Mouse (Mus musculus): ENCODE measurements around the gene Sox11. TPM values are rescaled to one million over a fixed set of nuclear protein-coding genes. Genes with fewer than 3 reads are reported as not detected.

Sox11 gene
- polyA plus RNA-seq (2015; fragmentation: Nextera tagmentation; extraction: Ambion mirVana): 67.4 and 75.0 TPM in 2 replicates

GRCm38 (mm10) chr12:27341871-27342690, at the start of gene Sox11:
Gene Sox11, minus strand, starts transcription at chr12:27342574.
- H3K4me3 ChIP-seq (replicated peaks): peak within 1 kb of the TSS; percentile 82
- under 1% methylated on average over 82 of the region's 95 CpGs for WGBS
- ATAC-seq (ENCODE audit: insufficient number of reproducible peaks, low FRiP score, low TSS enrichment, low read depth): peak; percentile 41
- no peaks in the 10 kb centered on the region for H3K27me3 ChIP-seq
- peak within 1 kb of the TSS; percentile 78 for H3K4me2 ChIP-seq (replicated peaks)
- no peaks in the 10 kb centered on the region for H3K9me3 ChIP-seq (replicated peaks)
- H3K27ac ChIP-seq (replicated peaks): peak within 1 kb of the TSS; percentile 97
- H3K36me3 ChIP-seq: no peaks in the 10 kb centered on the region
- H3K4me1 ChIP-seq: 0 out of 2 replicates have a peak, but pooled peaks cover 8% of the 10 kb centered on the region
- peak within 1 kb of the TSS; percentile 72 for H3K9ac ChIP-seq

DNA sequence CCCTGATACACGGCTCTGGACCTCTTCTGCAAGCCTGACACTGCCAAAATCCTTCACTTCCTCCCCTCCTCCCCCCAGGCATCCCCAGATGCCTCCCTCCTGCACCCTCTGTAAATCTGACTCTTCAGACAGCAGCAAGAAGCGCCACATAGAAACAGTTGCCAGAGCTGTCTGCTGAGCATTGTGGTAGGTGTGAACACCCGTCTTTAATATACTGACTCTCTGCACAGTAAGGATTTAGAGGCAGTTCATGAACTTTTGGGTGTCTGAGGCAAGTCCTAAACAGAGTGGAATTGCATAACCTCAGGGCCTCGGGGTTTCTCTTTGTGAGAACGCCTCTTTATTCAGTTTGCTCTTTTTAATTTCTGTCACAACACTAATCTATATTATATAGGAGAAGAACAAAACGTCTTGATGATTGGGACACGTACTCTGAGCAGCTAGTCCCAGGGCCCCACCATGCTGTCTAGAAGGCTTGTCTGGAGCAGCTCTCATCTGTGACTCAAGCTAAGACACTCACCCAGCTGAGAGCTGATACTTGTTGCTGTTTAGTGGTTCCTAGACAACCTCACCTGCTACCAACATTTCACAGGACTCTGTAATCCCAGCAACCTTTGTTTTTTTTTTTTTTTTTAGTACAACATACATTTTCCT, 49.4 kb upstream of the Sox11 start:
- peaks cover 11% of the 10 kb centered on the region for H3K4me1 ChIP-seq
- no peaks in the 10 kb centered on the region for H3K27me3 ChIP-seq
- H3K4me3 ChIP-seq (replicated peaks): no peak overlapping the region
- WGBS: 25% methylated on average over 7 of the region's 7 CpGs
- H3K4me2 ChIP-seq (replicated peaks): no peak overlapping the region
- no peak overlapping the region for H3K9ac ChIP-seq
- H3K36me3 ChIP-seq: no peaks in the 10 kb centered on the region
- H3K27ac ChIP-seq (replicated peaks): no peak overlapping the region
- no peaks in the 10 kb centered on the region for H3K9me3 ChIP-seq (replicated peaks)
- ATAC-seq (ENCODE audit: insufficient number of reproducible peaks, low FRiP score, low TSS enrichment, low read depth): peak; percentile 63; the same call in 1 of the 2 replicates

DNA sequence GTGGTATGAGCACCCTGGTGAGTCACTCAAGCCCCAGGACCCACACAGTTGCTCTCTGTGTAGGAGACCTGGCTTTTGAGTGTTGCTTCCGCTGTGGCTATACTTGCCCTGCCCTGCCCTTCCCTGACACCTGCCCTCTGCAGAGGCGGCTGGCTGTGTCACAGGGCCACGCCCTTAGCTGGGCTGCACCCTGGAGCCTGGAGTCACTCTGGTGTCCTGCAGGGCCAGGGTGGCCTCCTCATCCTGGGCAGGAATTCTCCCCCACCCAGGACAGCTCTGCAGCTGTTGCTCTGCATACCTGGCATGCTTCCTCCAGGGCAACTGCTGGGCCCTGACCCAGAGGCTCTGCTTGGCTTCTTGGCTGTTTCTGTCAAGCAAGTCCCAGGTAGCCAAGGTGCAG, 48.1 kb upstream of the Sox11 start:
- Histone ChIP-seq H3K27me3 (no peaks in the 10 kb centered on the region), H3K4me1 (peaks cover 11% of the 10 kb centered on the region), H3K9ac (no peak overlapping the region), H3K27ac (replicated peaks) (no peak overlapping the region), H3K4me2 (replicated peaks) (no peak overlapping the region), H3K4me3 (replicated peaks) (no peak overlapping the region), H3K36me3 (no peaks in the 10 kb centered on the region), H3K9me3 (replicated peaks) (no peaks in the 10 kb centered on the region)
- ATAC-seq (ENCODE audit: insufficient number of reproducible peaks, low FRiP score, low TSS enrichment, low read depth): peak; percentile 63
- WGBS: 53% methylated on average over 3 of the region's 3 CpGs

GRCm38 (mm10) chr12:27389429-27389828, 47.1 kb upstream of the Sox11 start:
- no peak for ATAC-seq (ENCODE audit: insufficient number of reproducible peaks, low FRiP score, low TSS enrichment, low read depth)
- no peak overlapping the region for H3K27ac ChIP-seq (replicated peaks)
- H3K36me3 ChIP-seq: no peaks in the 10 kb centered on the region

DNA sequence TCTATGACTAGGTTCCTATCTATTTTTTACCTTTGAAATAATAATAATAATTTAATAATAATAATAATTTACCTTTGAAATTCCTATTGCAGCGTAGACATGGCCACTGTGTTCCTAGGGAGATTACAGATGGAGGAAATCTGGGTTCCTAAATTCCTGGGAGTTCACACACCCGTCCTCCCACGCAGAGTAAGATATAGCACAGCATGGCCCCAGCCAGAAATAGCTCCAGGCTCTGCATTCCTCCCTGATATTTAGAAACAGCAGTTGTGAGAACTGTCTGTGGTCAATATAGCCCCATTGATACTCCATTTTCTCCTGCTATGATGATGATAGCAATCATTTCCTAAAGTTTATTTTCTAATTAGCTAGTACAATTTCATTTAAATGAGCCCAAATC, 30.1 kb upstream of the Sox11 start:
- H3K9me3 ChIP-seq (replicated peaks): no peaks in the 10 kb centered on the region
- WGBS: 49% methylated on average over 3 of the region's 3 CpGs

More at GRCm38 (mm10) chr12:27389429-27389828, 47.1 kb upstream of the Sox11 start:
- Histone ChIP-seq H3K9me3 (replicated peaks) (no peaks in the 10 kb centered on the region), H3K4me3 (replicated peaks) (no peak overlapping the region), H3K4me2 (replicated peaks) (no peak overlapping the region), H3K4me1 (peaks cover 11% of the 10 kb centered on the region), H3K27me3 (no peaks in the 10 kb centered on the region), H3K9ac (no peak overlapping the region)

DNA sequence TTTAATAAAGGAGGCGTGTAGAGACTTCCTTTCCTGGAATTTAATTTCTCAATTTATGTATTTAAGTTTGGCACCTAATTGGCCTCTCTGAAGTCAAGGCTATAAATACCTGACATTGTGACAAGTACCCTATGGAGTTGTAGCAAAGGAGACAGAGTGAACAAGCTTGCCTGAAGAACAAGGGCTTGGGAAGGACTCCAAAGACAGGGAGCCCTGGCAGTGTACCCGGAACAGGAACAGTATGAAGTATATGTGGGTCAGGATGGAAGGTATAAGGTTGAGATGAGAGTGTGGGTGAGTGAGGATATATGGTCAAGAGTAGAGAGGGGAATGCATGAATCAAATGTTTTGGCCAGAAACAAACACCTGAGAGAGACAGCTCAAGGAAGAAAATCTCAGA, 28.4 kb upstream of the Sox11 start:
- no peak overlapping the region for H3K9ac ChIP-seq
- no peak overlapping the region for H3K4me3 ChIP-seq (replicated peaks)
- no peaks in the 10 kb centered on the region for H3K27me3 ChIP-seq
- no peak overlapping the region for H3K4me2 ChIP-seq (replicated peaks)
- no peak overlapping the region for H3K27ac ChIP-seq (replicated peaks)
- no peak for ATAC-seq (ENCODE audit: insufficient number of reproducible peaks, low FRiP score, low TSS enrichment, low read depth)
- H3K36me3 ChIP-seq: no peaks in the 10 kb centered on the region
- no peaks in the 10 kb centered on the region for H3K9me3 ChIP-seq (replicated peaks)
- H3K4me1 ChIP-seq: no peaks in the 10 kb centered on the region
- WGBS: 65% methylated on average over 2 of the region's 2 CpGs

More for the DNA sequence above, 30.1 kb upstream of the Sox11 start:
- Histone ChIP-seq H3K4me1 (no peaks in the 10 kb centered on the region), H3K27me3 (no peaks in the 10 kb centered on the region), H3K27ac (replicated peaks) (no peak overlapping the region), H3K4me3 (replicated peaks) (no peak overlapping the region), H3K4me2 (replicated peaks) (no peak overlapping the region), H3K36me3 (no peaks in the 10 kb centered on the region), H3K9ac (no peak overlapping the region)
- no peak for ATAC-seq (ENCODE audit: insufficient number of reproducible peaks, low FRiP score, low TSS enrichment, low read depth)

DNA sequence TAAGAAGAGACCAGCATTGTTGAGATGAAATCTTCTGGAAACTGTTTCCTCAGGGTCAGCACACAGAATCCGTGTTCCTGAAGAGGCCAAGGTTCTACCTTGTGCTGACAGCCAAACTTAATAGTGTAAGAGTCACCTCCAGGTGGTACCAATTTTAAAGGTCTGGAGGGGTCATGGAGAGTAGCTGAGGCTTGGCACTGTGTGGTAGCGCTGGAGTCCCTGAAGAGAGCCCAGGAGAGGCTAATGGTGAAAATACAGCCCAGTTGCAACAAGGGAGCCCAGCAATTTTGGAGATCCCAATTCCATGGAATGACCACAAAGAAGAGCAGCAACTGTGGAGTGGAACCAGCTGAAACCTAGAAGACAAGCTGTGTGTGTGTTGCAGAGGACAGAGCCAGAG, 25.1 kb upstream of the Sox11 start:
- no peaks in the 10 kb centered on the region for H3K4me1 ChIP-seq
- 43% methylated on average over 2 of the region's 2 CpGs for WGBS
- H3K4me2 ChIP-seq (replicated peaks): no peak overlapping the region
- H3K27me3 ChIP-seq: no peaks in the 10 kb centered on the region
- H3K9me3 ChIP-seq (replicated peaks): no peaks in the 10 kb centered on the region
- no peak for ATAC-seq (ENCODE audit: insufficient number of reproducible peaks, low FRiP score, low TSS enrichment, low read depth)
- H3K27ac ChIP-seq (replicated peaks): no peak overlapping the region
- H3K4me3 ChIP-seq (replicated peaks): no peak overlapping the region
- no peak overlapping the region for H3K9ac ChIP-seq
- H3K36me3 ChIP-seq: no peaks in the 10 kb centered on the region

DNA sequence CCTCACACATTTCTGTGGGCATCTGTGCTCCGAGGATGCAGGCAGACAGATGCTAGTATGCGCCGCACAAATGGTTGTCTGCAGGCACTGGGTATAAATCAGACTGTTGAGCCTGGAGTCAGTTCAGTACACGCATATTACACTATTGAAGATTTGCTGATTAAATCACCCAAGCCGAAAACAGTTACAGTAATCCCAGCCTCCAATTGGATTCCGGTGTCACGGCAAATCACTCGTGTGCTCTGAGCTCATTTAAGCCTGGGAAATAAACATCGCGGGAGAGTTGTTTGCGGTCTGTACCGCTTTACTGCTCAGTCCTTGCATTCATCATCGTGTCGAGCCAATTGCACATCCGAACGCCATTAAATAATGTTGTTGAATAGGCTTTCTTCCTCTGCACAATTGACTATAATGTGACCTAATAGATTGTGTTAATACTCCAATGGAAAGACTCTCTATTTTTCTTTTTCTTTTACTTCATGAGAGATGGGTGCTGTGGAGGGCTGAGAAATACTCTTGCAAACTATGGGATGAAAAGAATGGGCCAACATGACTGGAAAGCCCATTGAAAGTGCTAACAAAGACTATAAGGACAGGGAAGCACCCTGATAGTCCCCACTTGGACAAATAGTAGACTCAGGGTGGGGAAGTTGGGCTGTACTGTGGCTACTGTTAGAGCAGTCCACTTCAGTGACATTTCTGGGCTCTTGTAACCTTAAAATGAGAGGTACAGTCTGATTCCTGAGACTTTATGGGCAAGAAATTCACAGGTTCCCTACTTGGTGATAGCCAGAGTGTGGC, 21.7 kb upstream of the Sox11 start:
- H3K9ac ChIP-seq: no peak overlapping the region
- no peak for ATAC-seq (ENCODE audit: insufficient number of reproducible peaks, low FRiP score, low TSS enrichment, low read depth)
- no peak overlapping the region for H3K4me3 ChIP-seq (replicated peaks)
- WGBS: 72% methylated on average over 16 of the region's 16 CpGs
- no peaks in the 10 kb centered on the region for H3K4me1 ChIP-seq
- H3K27me3 ChIP-seq: no peaks in the 10 kb centered on the region
- no peak overlapping the region for H3K4me2 ChIP-seq (replicated peaks)
- H3K27ac ChIP-seq (replicated peaks): no peak overlapping the region
- H3K36me3 ChIP-seq: no peaks in the 10 kb centered on the region
- H3K9me3 ChIP-seq (replicated peaks): no peaks in the 10 kb centered on the region

DNA sequence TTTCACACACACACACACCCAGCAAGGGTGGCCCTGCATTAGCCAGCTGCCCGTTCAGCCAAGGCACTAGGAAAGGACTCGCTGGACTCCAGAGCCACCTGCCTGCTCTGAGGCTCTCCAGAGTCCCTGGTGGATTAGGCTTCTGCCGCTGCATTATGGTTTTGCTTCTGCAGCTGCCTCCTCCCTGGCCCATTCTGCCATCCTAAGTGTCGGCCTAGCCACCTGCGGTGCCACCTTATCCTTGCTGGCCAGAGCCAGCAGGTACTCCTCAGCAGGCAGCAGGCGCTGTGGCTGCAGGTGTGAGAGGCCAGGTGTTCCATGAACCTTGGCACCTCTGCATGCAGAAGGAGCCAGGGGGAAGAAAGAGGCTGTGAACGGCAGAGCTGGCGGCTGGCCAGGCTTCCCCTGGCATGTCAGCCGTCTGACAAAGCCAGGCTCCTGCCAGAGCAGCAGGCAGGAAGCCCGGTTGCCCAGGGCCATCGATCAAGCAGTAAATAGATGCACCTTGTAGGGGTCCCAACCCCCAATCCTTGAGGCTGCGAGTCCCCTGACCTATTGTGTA, 14.8 kb upstream of the Sox11 start:
- 21% methylated on average over 12 of the region's 12 CpGs for WGBS
- Histone ChIP-seq H3K4me1 (peaks cover 10% of the 10 kb centered on the region), H3K27me3 (no peaks in the 10 kb centered on the region), H3K4me2 (replicated peaks) (no peak overlapping the region), H3K9ac (no peak overlapping the region), H3K27ac (replicated peaks) (no peak overlapping the region), H3K4me3 (replicated peaks) (no peak overlapping the region), H3K9me3 (replicated peaks) (no peaks in the 10 kb centered on the region), H3K36me3 (no peaks in the 10 kb centered on the region)
- peak; percentile 29; the same call in 1 of the 2 replicates for ATAC-seq (ENCODE audit: insufficient number of reproducible peaks, low FRiP score, low TSS enrichment, low read depth)

DNA sequence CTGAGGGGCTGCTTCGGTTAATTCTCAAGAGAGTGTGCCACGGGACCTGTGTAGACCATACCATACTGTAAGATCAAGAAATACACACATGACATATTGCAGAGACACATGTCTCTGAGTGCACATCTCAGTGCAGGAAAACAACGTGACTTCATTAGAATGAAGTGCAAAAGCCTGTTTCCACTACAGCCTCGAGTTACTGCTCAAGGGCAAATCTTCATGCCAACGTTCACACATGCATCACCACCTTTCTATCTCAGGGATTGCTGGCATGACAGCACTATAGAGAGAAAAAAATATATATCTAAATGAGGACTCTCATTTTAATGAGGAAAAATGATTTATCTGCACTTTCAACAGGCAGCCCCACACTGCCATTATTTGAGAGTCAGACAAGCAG, 14.2 kb upstream of the Sox11 start:
- ATAC-seq (ENCODE audit: insufficient number of reproducible peaks, low FRiP score, low TSS enrichment, low read depth): no peak
- H3K4me1 ChIP-seq: peaks cover 10% of the 10 kb centered on the region
- no peak overlapping the region for H3K9ac ChIP-seq
- H3K9me3 ChIP-seq (replicated peaks): no peaks in the 10 kb centered on the region
- H3K27ac ChIP-seq (replicated peaks): no peak overlapping the region
- H3K4me2 ChIP-seq (replicated peaks): no peak overlapping the region
- H3K4me3 ChIP-seq (replicated peaks): no peak overlapping the region
- no peaks in the 10 kb centered on the region for H3K36me3 ChIP-seq
- H3K27me3 ChIP-seq: no peaks in the 10 kb centered on the region
- WGBS: 58% methylated on average over 5 of the region's 5 CpGs

Measured in embryonic facial prominence, embryonic 15.5 days (tissue).